Mouse (Mus musculus) CH12.LX (cell line): ENCODE measurements around the gene Cwc22.

Experiments used
- CTCF ChIP-seq, 2 experiments: IDR thresholded peaks in 1 of 2; conservative IDR thresholded peaks in 1 of 2; 2 replicates each; pipeline ENCODE4 v1.5.1; 2011 to 2012; ENCODE audit warnings: low read depth in 2 of 2, low read length in 2 of 2, improper control_type of control experiment in 1 of 2, inconsistent platforms in 1 of 2, mild to moderate bottlenecking in 1 of 2, moderate library complexity in 1 of 2
- HCFC1 ChIP-seq: IDR thresholded peaks from 2 replicates; pipeline ENCODE4 v1.6.1; 2012; ENCODE audit warnings: low read depth, mild to moderate bottlenecking, inconsistent platforms, low read length, improper control_type of control experiment
- POLR2A ChIP-seq: IDR thresholded peaks from 2 replicates; pipeline ENCODE4 v1.6.1; 2011; ENCODE audit warnings: low read depth, mild to moderate bottlenecking, improper control_type of control experiment, low read length
- TCF12 ChIP-seq: IDR thresholded peaks from 2 replicates; pipeline ENCODE4 v1.6.1; 2014; ENCODE audit warnings: low read depth, mild to moderate bottlenecking, inconsistent platforms, low read length, improper control_type of control experiment
- UBTF ChIP-seq: IDR thresholded peaks from 2 replicates; pipeline ENCODE4 v1.6.1; 2012; ENCODE audit warnings: low read depth, mild to moderate bottlenecking, inconsistent platforms, low read length, improper control_type of control experiment, moderate library complexity
- ZMIZ1 ChIP-seq: IDR thresholded peaks from 2 replicates; pipeline ENCODE4 v1.6.1; 2012; ENCODE audit warnings: low read depth, mild to moderate bottlenecking, inconsistent platforms, low read length, improper control_type of control experiment

GRCm38 (mm10) chr2:77933630-77934029, 12.5 kb downstream of the Cwc22 start:
- TF ChIP-seq CTCF (conservative IDR thresholded peaks at IDR 0.05 in 1 of 2, IDR thresholded peaks at IDR 0.05 in 1 of 2; ENCODE audit: low read depth in 2 of 2, low read length in 2 of 2) (no peak), POLR2A (no peak), TCF12 (no peak), ZMIZ1 (no peak), HCFC1 (no peak), UBTF (no peak)
